Mouse (Mus musculus) MEL (cell line): ENCODE measurements around the gene Lasp1. TPM values are rescaled to one million over a fixed set of nuclear protein-coding genes. Genes with fewer than 3 reads are reported as not detected.

Source experiments
- DNase-seq: peaks from one replicate; pipeline ENCODE4 v3.0.0; 2011; ENCODE audit warnings: low read depth, low spot score
- H3K27ac ChIP-seq: 2 replicates; pipeline ENCODE4 v1.5.1; 2012; ENCODE audit warnings: low read depth, mild to moderate bottlenecking, control low read depth, low read length, moderate library complexity; ENCODE audit not compliant: control insufficient read depth
- H3K27me3 ChIP-seq, 2 experiments: fragments of 150-350 bp in 1 of 2; sonication (generic) in 1 of 2; 2 replicates each; pipeline ENCODE4 v1.6.1; 2012; ENCODE audit warnings: low read length in 2 of 2, mild to moderate bottlenecking in 2 of 2, improper control_type of control experiment in 1 of 2, moderate library complexity in 1 of 2; ENCODE audit not compliant: insufficient read depth in 2 of 2, control insufficient read depth in 1 of 2
- H3K36me3 ChIP-seq, 2 experiments: 2 replicates each; pipeline ENCODE4 v1.6.1; 2012 to 2014; ENCODE audit warnings: low read length in 2 of 2, improper control_type of control experiment in 1 of 2, inconsistent platforms in 1 of 2, mild to moderate bottlenecking in 1 of 2; ENCODE audit not compliant: insufficient read depth in 2 of 2, control insufficient read depth in 1 of 2
- H3K4me1 ChIP-seq, 2 experiments: fragments of 150-350 bp in 1 of 2; sonication (generic) in 1 of 2; 2 replicates each; pipeline ENCODE4 v1.6.1; 2012; ENCODE audit warnings: low read length in 2 of 2, improper control_type of control experiment in 1 of 2, mild to moderate bottlenecking in 1 of 2; ENCODE audit not compliant: insufficient read depth in 2 of 2, control insufficient read depth in 1 of 2
- H3K4me3 ChIP-seq, 2 experiments: fragments of 150-350 bp in 1 of 2; sonication (generic) in 1 of 2; 2 replicates each; pipeline ENCODE4 v1.5.1; 2012; ENCODE audit warnings: low read depth in 2 of 2, low read length in 2 of 2, mild to moderate bottlenecking in 2 of 2, moderate library complexity in 2 of 2, control low read depth in 1 of 2, improper control_type of control experiment in 1 of 2; ENCODE audit not compliant: control insufficient read depth in 1 of 2, insufficient read depth in 1 of 2
- H3K79me2 ChIP-seq: 2 replicates; pipeline ENCODE4 v1.6.1; 2012; ENCODE audit warnings: mild to moderate bottlenecking, low read length, moderate library complexity; ENCODE audit not compliant: control insufficient read depth, poor library complexity, insufficient read depth
- H3K9ac ChIP-seq: 2 replicates; pipeline ENCODE4 v1.6.1; 2012; ENCODE audit warnings: low read depth, mild to moderate bottlenecking, control low read depth, low read length, moderate library complexity; ENCODE audit not compliant: control insufficient read depth, poor library complexity, severe bottlenecking
- H3K9me3 ChIP-seq: fragments of 150-350 bp; sonication (generic); replicated peaks from 2 replicates; pipeline ENCODE4 v1.6.1; 2012; ENCODE audit warnings: mild to moderate bottlenecking, low read length, improper control_type of control experiment, moderate library complexity; ENCODE audit not compliant: insufficient read depth
- CTCF ChIP-seq, 3 experiments: IDR thresholded peaks in 2 of 3; conservative IDR thresholded peaks in 1 of 3; 2 replicates each; pipeline ENCODE4 v1.5.1; 2011 to 2012; ENCODE audit warnings: low read length in 3 of 3, low read depth in 2 of 3, mild to moderate bottlenecking in 2 of 3, improper control_type of control experiment in 1 of 3, inconsistent platforms in 1 of 3, mixed read lengths in 1 of 3, moderate library complexity in 1 of 3; ENCODE audit not compliant: control insufficient read depth in 1 of 3, insufficient read depth in 1 of 3, poor library complexity in 1 of 3, severe bottlenecking in 1 of 3
- HCFC1 ChIP-seq: IDR thresholded peaks from 2 replicates; pipeline ENCODE4 v1.6.1; 2012; ENCODE audit warnings: low read depth, mild to moderate bottlenecking, inconsistent platforms, low read length, improper control_type of control experiment, moderate library complexity
- JUND ChIP-seq: IDR thresholded peaks from 2 replicates; pipeline ENCODE4 v1.6.1; 2011; ENCODE audit warnings: low read depth, mild to moderate bottlenecking, improper control_type of control experiment, low read length
- KAT2A ChIP-seq: conservative IDR thresholded peaks from 2 replicates; pipeline ENCODE4 v1.6.1; 2012; ENCODE audit warnings: low read depth, low read length, improper control_type of control experiment, inconsistent platforms
- MAZ ChIP-seq: IDR thresholded peaks from 2 replicates; pipeline ENCODE4 v1.6.1; 2012; ENCODE audit warnings: low read depth, mild to moderate bottlenecking, inconsistent platforms, low read length, improper control_type of control experiment
- MEF2A ChIP-seq: IDR thresholded peaks from 2 replicates; pipeline ENCODE4 v1.6.1; 2014; ENCODE audit warnings: low read depth, mild to moderate bottlenecking, inconsistent platforms, low read length, improper control_type of control experiment; ENCODE audit not compliant: poor library complexity, insufficient replicate concordance, severe bottlenecking; ENCODE audit errors: extremely low read depth
- MXI1 ChIP-seq: IDR thresholded peaks from 2 replicates; pipeline ENCODE4 v1.6.1; 2011; ENCODE audit warnings: mild to moderate bottlenecking, low read depth, low read length, improper control_type of control experiment
- MYB ChIP-seq: IDR thresholded peaks from 2 replicates; pipeline ENCODE4 v1.6.1; 2011; ENCODE audit warnings: mild to moderate bottlenecking, low read depth, low read length, improper control_type of control experiment
- MYC ChIP-seq: IDR thresholded peaks from 2 replicates; pipeline ENCODE4 v1.6.1; 2011; ENCODE audit warnings: low read depth, mild to moderate bottlenecking, low read length, improper control_type of control experiment, moderate library complexity
- NRF1 ChIP-seq: IDR thresholded peaks from 2 replicates; pipeline ENCODE4 v1.6.1; 2014; ENCODE audit warnings: low read depth, mild to moderate bottlenecking, inconsistent platforms, low read length, improper control_type of control experiment, moderate library complexity; ENCODE audit not compliant: poor library complexity, insufficient read depth, severe bottlenecking
- RAD21 ChIP-seq: IDR thresholded peaks from 2 replicates; pipeline ENCODE4 v1.6.1; 2011; ENCODE audit warnings: mild to moderate bottlenecking, low read depth, low read length, improper control_type of control experiment
- RCOR1 ChIP-seq: IDR thresholded peaks from 2 replicates; pipeline ENCODE4 v1.6.1; 2012; ENCODE audit warnings: low read depth, mild to moderate bottlenecking, inconsistent platforms, low read length, improper control_type of control experiment
- SMC3 ChIP-seq: IDR thresholded peaks from 2 replicates; pipeline ENCODE4 v1.6.1; 2011; ENCODE audit warnings: low read depth, low read length, improper control_type of control experiment
- TBP ChIP-seq: IDR thresholded peaks from 2 replicates; pipeline ENCODE4 v1.8.0; 2011; ENCODE audit warnings: low read depth, low read length, improper control_type of control experiment
- TCF12 ChIP-seq: IDR thresholded peaks from 2 replicates; pipeline ENCODE4 v1.6.1; 2014; ENCODE audit warnings: low read depth, mild to moderate bottlenecking, inconsistent platforms, low read length, improper control_type of control experiment, moderate library complexity
- USF1 ChIP-seq: IDR thresholded peaks from 2 replicates; pipeline ENCODE4 v1.6.1; 2014; ENCODE audit warnings: low read depth, mild to moderate bottlenecking, inconsistent platforms, low read length, improper control_type of control experiment, moderate library complexity
- ZC3H11A ChIP-seq: IDR thresholded peaks from 2 replicates; pipeline ENCODE4 v1.6.1; 2012; ENCODE audit warnings: low read depth, mild to moderate bottlenecking, inconsistent platforms, low read length, improper control_type of control experiment
- ZMIZ1 ChIP-seq: IDR thresholded peaks from 2 replicates; pipeline ENCODE4 v1.6.1; 2012; ENCODE audit warnings: low read depth, mild to moderate bottlenecking, inconsistent platforms, low read length, improper control_type of control experiment, moderate library complexity
- ZNF384 ChIP-seq: IDR thresholded peaks from 2 replicates; pipeline ENCODE4 v1.6.1; 2012; ENCODE audit warnings: low read depth, mild to moderate bottlenecking, inconsistent platforms, low read length, improper control_type of control experiment
- polyA plus RNA-seq, 2 experiments: library from polyadenylated mRNA; stranded (reverse) in 1 of 2; unstranded in 1 of 2; fragments of >175 nt in 1 of 2; fragments of >200 nt in 1 of 2; gene quantifications; 2 replicates each; pipeline versions ENCODE4 v1.2.1 to v1.2.4; 2012; ENCODE audit warnings: low replicate concordance in 2 of 2, low read depth in 1 of 2; ENCODE audit not compliant: insufficient read length in 2 of 2, insufficient read depth in 1 of 2, missing spikeins in 1 of 2
- total RNA-seq: library from RNA; depleted of rRNA; stranded (reverse); fragments of 300-350 nt; gene quantifications from 2 replicates; pipeline ENCODE4 v1.2.3, GENCODE M21; 2012

The Lasp1 gene
- total and polyA plus RNA-seq, 3 experiments, result 13.3 to 38.7 TPM; not detected in 1

DNA sequence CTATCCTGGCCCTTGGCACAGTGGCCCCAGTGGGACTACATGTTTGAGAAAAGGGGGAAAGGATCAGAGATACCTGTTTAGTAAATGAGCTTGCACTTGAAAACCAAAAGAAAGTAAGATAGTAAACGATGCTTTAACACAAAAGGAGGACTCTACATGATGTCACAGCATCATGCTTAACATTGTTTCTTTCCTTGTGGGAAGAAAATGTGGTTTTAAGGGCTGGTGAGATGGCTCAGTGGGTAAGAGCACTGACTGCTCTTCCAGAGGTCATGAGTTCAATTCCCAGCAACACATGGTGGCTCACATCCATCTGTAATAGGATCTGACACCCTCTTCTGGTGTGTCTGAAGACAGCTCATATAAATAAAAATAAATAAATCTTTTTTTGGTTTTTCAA, 40.7 kb upstream of the Lasp1 start:
- Histone ChIP-seq H3K27ac (no peak overlapping the region), H3K36me3 (peaks cover 0 to 8% of the 10 kb centered on the region in 2 experiments; a peak in 2 of 4 replicates), H3K9me3 (no peaks in the 10 kb centered on the region), H3K4me1 (peaks cover 0 to 3% of the 10 kb centered on the region in 2 experiments; a peak in 1 of 4 replicates), H3K4me3 (no peak overlapping the region), H3K9ac (no peak overlapping the region), H3K79me2 (no peaks in the 10 kb centered on the region), H3K27me3 (no peaks in the 10 kb centered on the region)
- TF ChIP-seq MYC, result no peak
- no peak for TF ChIP-seq KAT2A
- no peak for TF ChIP-seq ZNF384
- TF ChIP-seq TBP, result peak; percentile 95
- no peak for TF ChIP-seq TCF12
- no peak for TF ChIP-seq MYB
- no peak for DNase-seq

- H3K4me1 ChIP-seq, result peaks cover 0 to 3% of the 10 kb centered on the region in 2 experiments; a peak in 1 of 4 replicates
- no peaks in the 10 kb centered on the region for H3K9me3 ChIP-seq
- H3K4me3 ChIP-seq, result no peak overlapping the region
- peaks cover 0 to 8% of the 10 kb centered on the region in 2 experiments; a peak in 2 of 4 replicates for H3K36me3 ChIP-seq
- DNase-seq, result no peak
- H3K9ac ChIP-seq, result no peak overlapping the region
- H3K79me2 ChIP-seq, result peaks cover 1% of the 10 kb centered on the region; the same call in 1 of the 2 replicates
- H3K27me3 ChIP-seq, result no peaks in the 10 kb centered on the region
- TF ChIP-seq MAZ, result no peak
- TF ChIP-seq USF1, result no peak
- no peak for TF ChIP-seq NRF1
- H3K27ac ChIP-seq, result no peak overlapping the region
These were observed 39.9 kb upstream of the Lasp1 start for GRCm38 (mm10) chr11:97758942-97759341.

- peaks cover 4 to 7% of the 10 kb centered on the region in 2 experiments for H3K36me3 ChIP-seq
- no peaks in the 10 kb centered on the region for H3K9me3 ChIP-seq
These were observed 37.2 kb upstream of the Lasp1 start for GRCm38 (mm10) chr11:97761638-97762037.

More at GRCm38 (mm10) chr11:97761638-97762037, 37.2 kb upstream of the Lasp1 start:
- TF ChIP-seq ZMIZ1, result no peak
- no peak for TF ChIP-seq JUND
- peak; percentile 22; the same call in 1 of the 2 replicates for TF ChIP-seq ZC3H11A
- TF ChIP-seq HCFC1, result no peak
- no peak for TF ChIP-seq RCOR1
- peak; percentile 42 for TF ChIP-seq SMC3
- TF ChIP-seq MEF2A, result no peak
- TF ChIP-seq CTCF (IDR thresholded peaks at IDR 0.05 in 2 of 3, conservative IDR thresholded peaks at IDR 0.05 in 1 of 3; ENCODE audit: control insufficient read depth in 1 of 3, insufficient read depth in 1 of 3, low read depth in 2 of 3, low read length in 3 of 3, poor library complexity in 1 of 3, severe bottlenecking in 1 of 3), result peak in 2 of 3 experiments; percentile 48 to 60; a peak in 4 of 6 replicates
- TF ChIP-seq MYB, result no peak
- TF ChIP-seq MXI1, result no peak
- TF ChIP-seq RAD21, result peak; percentile 47
- peak; percentile 61 for DNase-seq
- Histone ChIP-seq H3K79me2 (peaks cover 19% of the 10 kb centered on the region), H3K4me3 (no peak overlapping the region), H3K27me3 (no peaks in the 10 kb centered on the region), H3K27ac (no peak overlapping the region), H3K9ac (no peak overlapping the region), H3K4me1 (peaks cover 3 to 6% of the 10 kb centered on the region in 2 experiments; a peak in 2 of 4 replicates)
